Mouse (Mus musculus): ENCODE results near the gene Defb25. TPM values are rescaled to one million over a fixed set of nuclear protein-coding genes. Genes with fewer than 3 reads are reported as not detected.

The Defb25 gene
- total RNA-seq, 2 experiments from 2014 or later = not detected

DNA sequence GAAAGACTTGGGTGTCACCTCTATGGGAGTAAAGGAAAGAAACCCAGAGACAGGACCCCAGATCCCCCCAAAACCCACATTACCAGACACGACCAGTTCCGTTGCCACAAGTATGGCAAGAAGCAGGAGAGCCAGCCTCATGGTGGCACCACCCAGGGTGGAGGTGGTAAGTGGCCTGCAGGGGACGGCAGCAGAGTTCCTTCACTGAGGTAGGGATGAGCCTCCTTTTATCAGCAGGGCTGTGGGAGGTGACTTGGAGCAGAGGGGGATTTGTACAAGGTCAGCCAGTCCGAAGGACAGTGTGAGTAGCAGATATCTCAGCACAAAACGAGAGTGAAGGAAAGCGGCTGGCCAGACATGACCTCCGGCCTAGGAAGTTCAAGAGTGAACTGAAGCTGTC is 42.7 kb downstream of the Defb25 start, which contains the start of gene Defb19:
Defb19 (minus strand) TSS at position 206 of the 400 bp plus-strand sequence.
- intact Hi-C loops (cut with DNase I) = no loop called here
- DNase-seq = no peak

DNA sequence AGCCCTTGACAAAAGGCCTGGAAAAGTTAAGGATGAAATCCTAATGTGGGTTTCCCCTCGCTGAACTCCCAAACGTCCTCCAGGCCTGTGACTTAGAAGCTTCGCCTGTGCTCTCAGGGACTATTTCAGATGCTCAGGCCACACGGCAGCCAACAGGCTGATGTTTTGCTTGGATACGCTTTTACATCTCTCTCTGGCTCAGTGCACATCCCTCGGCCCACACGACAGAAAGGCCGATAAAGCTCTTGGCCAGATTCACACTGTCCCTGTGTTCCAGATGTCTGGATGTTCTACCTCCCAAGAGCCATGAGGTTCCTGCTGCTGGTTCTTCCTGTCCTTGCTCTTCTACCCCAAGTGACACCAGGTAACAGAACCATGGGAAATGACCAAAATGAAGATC is 49.4 kb downstream of the Defb25 start:
- no peak for DNase-seq
- intact Hi-C loops (cut with DNase I) = no loop called here

Other genes with a start within 250 kb of the Defb25 start
- 10 to 100 TPM; 18.7 to 27.1 TPM for gene Nrsn2, start 246.4 kb downstream of the Defb25 start, total RNA-seq (2021)
- 100 to 1,000 TPM; 102 to 105 TPM for gene Sox12, start 225.0 kb downstream of the Defb25 start, total RNA-seq (2021)
- 10 to 100 TPM; 12.5 to 13.8 TPM for gene Zcchc3, start 208.0 kb downstream of the Defb25 start, total RNA-seq (2021)
- 1 to 10 TPM; 2.6 to 3.1 TPM for gene 6820408C15Rik, start 207.5 kb downstream of the Defb25 start, total RNA-seq (2021)
- not detected for gene Defb23, start 158.4 kb downstream of the Defb25 start, total RNA-seq (2021)
- gene Defb20, start 146.0 kb downstream of the Defb25 start, total RNA-seq (2021) = not detected
- not detected for gene Defb22, start 132.9 kb downstream of the Defb25 start, total RNA-seq (2021)
- gene Defb26, start 111.4 kb downstream of the Defb25 start, total RNA-seq (2021) = not detected
- gene Defb28, start 104.8 kb downstream of the Defb25 start, total RNA-seq (2021) = not detected
- gene Defb29, start 83.0 kb downstream of the Defb25 start, total RNA-seq (2021) = not detected
- gene Gm17416, start 53.7 kb downstream of the Defb25 start, total RNA-seq (2021) = not detected
- not detected for gene Defb21, start 50.3 kb downstream of the Defb25 start, total RNA-seq (2021)
- not detected for gene Defb19, start 42.7 kb downstream of the Defb25 start, total RNA-seq (2021)
- gene Defb45, start 23.7 kb downstream of the Defb25 start, total RNA-seq (2021) = not detected
- gene Defb36, start 18.7 kb downstream of the Defb25 start, total RNA-seq (2021) = not detected
- under 1 TPM; 0.62 to 0.86 TPM for gene Rem1, start 3.9 kb upstream of the Defb25 start, total RNA-seq (2021)
- gene H13, start 46.4 kb upstream of the Defb25 start, total RNA-seq (2021) = 100 to 1,000 TPM; 149 to 160 TPM
- 10 to 100 TPM; 30.4 to 32.5 TPM for gene Mcts2, start 64.0 kb upstream of the Defb25 start, total RNA-seq (2021)
- gene Id1, start 113.2 kb upstream of the Defb25 start, total RNA-seq (2021) = 10 to 100 TPM; 25.6 to 27.6 TPM
- gene Cox4i2, start 131.1 kb upstream of the Defb25 start, total RNA-seq (2021) = 1 to 10 TPM; 1.7 to 1.9 TPM
- gene Bcl2l1, start 208.7 kb upstream of the Defb25 start, total RNA-seq (2021) = 100 to 1,000 TPM; 113 to 116 TPM
- 10 to 100 TPM in 1 of 2 experiments, 1 to 10 TPM in 1; 9.8 to 11.0 TPM for gene Tpx2, start 224.9 kb upstream of the Defb25 start, total RNA-seq (2021)